Mouse (Mus musculus) liver, embryonic 12.5 days (tissue): ENCODE results near the gene Sgsm3. TPM values are rescaled to one million over a fixed set of nuclear protein-coding genes. Genes with fewer than 3 reads are reported as not detected.

ENCODE experiments used
- ATAC-seq: fragments of 200-750 bp; cut with Nextera tagmentation; 2 replicates; pipeline ENCODE4 v1.8.0; 2017; ENCODE audit warnings: moderate number of reproducible peaks, mild to moderate bottlenecking, moderate library complexity
- H3K27ac ChIP-seq: fragments of 300-500 bp; sonication (generic); 2 replicates; pipeline ENCODE4 v1.5.1; 2016; ENCODE audit warnings: mild to moderate bottlenecking
- H3K27me3 ChIP-seq: fragments of 300-500 bp; sonication (generic); replicated peaks from 2 replicates; pipeline ENCODE4 v1.6.1; 2016; ENCODE audit warnings: mild to moderate bottlenecking, moderate library complexity
- H3K36me3 ChIP-seq: fragments of 300-500 bp; sonication (generic); 2 replicates; pipeline ENCODE4 v1.6.1; 2016; ENCODE audit warnings: mild to moderate bottlenecking, moderate library complexity
- H3K4me1 ChIP-seq: fragments of 300-500 bp; sonication (generic); 2 replicates; pipeline ENCODE4 v1.6.1; 2016
- H3K4me2 ChIP-seq: fragments of 300-500 bp; sonication (generic); 2 replicates; pipeline ENCODE4 v1.6.1; 2016; ENCODE audit warnings: mild to moderate bottlenecking, moderate library complexity
- H3K4me3 ChIP-seq: fragments of 300-500 bp; sonication (generic); 2 replicates; pipeline ENCODE4 v1.5.1; 2016; ENCODE audit warnings: mild to moderate bottlenecking, moderate library complexity
- H3K9ac ChIP-seq: fragments of 300-500 bp; sonication (generic); 2 replicates; pipeline ENCODE4 v1.6.1; 2016; ENCODE audit warnings: mild to moderate bottlenecking, moderate library complexity
- H3K9me3 ChIP-seq: fragments of 300-500 bp; sonication (generic); replicated peaks from 2 replicates; pipeline ENCODE4 v1.6.1; 2016; ENCODE audit warnings: mild to moderate bottlenecking, moderate library complexity
- WGBS: fragments of 180-500 bp; shearing (Covaris S2); methylation state at CpG from one replicate; pipeline ENCODE4 v1.1.7; 2016; ENCODE audit not compliant: insufficient replicate concordance; 5-methylcytosine and 5-hydroxymethylcytosine counted together
- polyA plus RNA-seq: library from polyadenylated mRNA; unstranded; fragments of >200 nt; fragmentation: Nextera tagmentation; extraction: Ambion mirVana; gene quantifications from 2 replicates; pipeline ENCODE4 v1.2.1, GENCODE M21; 2016

Gene Sgsm3
- polyA plus RNA-seq, 1 experiment from 2014 or later = 18.1 TPM

DNA sequence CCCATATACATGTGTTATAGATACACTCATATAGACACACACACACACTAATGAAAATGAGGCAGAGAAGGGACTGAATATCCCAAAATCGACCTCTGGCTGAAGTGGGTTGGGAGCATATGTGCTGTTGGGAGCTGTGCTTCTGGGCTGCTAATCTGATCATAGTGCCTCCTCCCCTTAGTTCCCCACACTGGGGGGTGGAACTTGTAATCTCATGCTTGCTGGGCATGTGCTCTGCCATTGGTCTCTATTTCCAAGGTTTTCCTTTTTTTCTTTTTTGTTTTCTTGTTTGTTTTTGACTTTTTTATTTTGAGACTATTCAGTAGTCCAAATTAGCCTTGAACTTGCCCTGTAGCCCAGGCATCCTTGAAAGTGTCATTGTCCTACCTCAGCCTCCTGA is 10.8 kb downstream of the Sgsm3 start:
- Histone ChIP-seq H3K4me2 (no peak overlapping the region), H3K4me1 (peaks cover 17% of the 10 kb centered on the region), H3K9ac (no peak overlapping the region), H3K36me3 (no peaks in the 10 kb centered on the region), H3K4me3 (no peak overlapping the region), H3K27ac (no peak overlapping the region), H3K9me3 (no peaks in the 10 kb centered on the region), H3K27me3 (no peaks in the 10 kb centered on the region)
- WGBS = 15% methylated on average over 1 of the region's 1 CpGs
- peak; percentile 78 for ATAC-seq

GRCm38 (mm10) chr15:80989712-80990111 is 12.1 kb downstream of the Sgsm3 start:
- ATAC-seq = no peak
- no peaks in the 10 kb centered on the region for H3K36me3 ChIP-seq
- H3K9ac ChIP-seq = no peak overlapping the region
- H3K4me1 ChIP-seq = peaks cover 17% of the 10 kb centered on the region
- H3K4me2 ChIP-seq = no peak overlapping the region
- H3K4me3 ChIP-seq = no peak overlapping the region
- 50% methylated on average over 3 of the region's 3 CpGs for WGBS
- H3K27me3 ChIP-seq = no peaks in the 10 kb centered on the region
- H3K27ac ChIP-seq = no peak overlapping the region
- no peaks in the 10 kb centered on the region for H3K9me3 ChIP-seq

DNA sequence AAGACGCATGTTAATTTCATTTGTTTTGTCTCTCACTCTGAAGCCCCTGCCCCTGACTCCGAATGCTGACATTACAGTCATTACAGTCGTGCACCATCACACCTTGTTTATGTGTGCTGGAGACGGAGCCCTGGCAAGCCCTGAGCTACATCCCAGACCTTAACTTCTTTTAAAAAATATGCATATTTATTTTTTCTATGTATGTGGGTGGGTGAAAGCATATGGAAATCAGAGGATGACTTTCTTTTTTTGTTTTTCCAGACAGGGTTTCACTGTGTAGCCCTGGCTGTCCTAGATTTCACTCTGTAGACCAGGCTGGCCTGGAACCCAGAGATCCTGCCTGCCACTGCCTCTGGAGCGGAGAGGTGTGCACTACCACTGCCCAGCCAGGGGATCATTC is 17.4 kb downstream of the Sgsm3 start:
- ATAC-seq = no peak
- Histone ChIP-seq H3K27ac (no peak overlapping the region), H3K36me3 (no peaks in the 10 kb centered on the region), H3K9ac (no peak overlapping the region), H3K4me2 (no peak overlapping the region), H3K4me1 (peaks cover 33% of the 10 kb centered on the region), H3K27me3 (no peaks in the 10 kb centered on the region), H3K9me3 (no peaks in the 10 kb centered on the region), H3K4me3 (no peak overlapping the region)
- 78% methylated on average over 5 of the region's 5 CpGs for WGBS

DNA sequence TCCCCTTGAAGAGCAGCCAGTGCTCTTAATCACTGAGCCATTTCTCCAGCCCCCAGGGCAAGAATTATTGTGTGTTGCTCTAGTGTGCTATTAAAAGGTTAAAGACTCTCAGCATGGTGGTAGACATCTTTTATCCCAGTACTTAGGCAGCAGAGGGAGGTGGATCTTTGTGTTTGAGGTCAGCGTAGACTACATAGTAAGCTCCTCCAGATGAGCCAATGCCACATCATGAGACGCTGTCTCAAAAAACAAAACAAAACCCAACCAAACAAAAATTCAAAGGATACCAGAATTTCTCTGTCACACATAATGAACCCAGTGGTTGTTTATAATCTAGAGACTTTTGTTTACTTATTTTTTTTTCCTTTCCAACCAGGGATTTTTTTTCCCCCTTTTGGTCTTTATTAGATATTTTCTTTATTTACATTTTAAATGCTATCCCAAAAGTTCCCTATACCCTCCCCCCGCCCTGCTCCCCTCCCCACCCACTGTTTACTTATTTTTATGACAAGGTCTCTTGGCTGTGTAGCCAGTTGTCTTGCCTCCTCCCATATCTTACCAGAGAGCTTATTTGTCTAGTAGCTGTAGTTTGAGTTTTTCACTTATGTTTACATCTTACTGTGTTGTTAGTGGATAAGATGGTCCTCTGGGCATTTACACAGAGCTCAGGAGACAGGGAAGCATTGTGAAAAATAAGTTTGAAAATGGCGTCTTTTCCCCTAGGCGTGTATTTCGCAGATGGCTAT is 18.7 kb downstream of the Sgsm3 start:
- no peak overlapping the region for H3K27ac ChIP-seq
- WGBS = 71% methylated on average over 6 of the region's 6 CpGs
- H3K4me3 ChIP-seq = no peak overlapping the region

DNA sequence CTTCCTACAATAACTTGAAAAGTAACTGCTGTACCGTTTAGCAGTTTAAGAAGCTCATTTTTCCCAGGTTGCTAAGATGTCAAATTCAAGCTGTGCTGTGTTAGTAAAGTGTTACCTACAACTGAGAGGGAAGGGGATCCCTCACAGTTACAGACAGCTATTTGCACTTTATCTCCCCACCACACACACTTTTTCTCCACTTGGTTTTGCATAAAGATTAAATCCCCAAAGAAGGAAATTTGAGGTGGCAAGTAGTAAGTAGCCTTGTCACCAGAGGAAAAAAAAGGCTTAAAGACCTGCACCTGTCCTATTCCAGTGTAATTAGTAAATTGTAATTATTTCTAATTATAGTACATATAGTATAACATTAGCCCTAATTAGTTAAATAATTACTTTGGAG is 19.5 kb downstream of the Sgsm3 start:
- Histone ChIP-seq H3K9ac (no peak overlapping the region), H3K4me1 (peaks cover 41% of the 10 kb centered on the region), H3K36me3 (no peaks in the 10 kb centered on the region), H3K9me3 (no peaks in the 10 kb centered on the region), H3K27ac (no peak overlapping the region), H3K4me2 (0 out of 2 replicates have a peak overlapping the region, but pooled peaks have one; percentile 15), H3K4me3 (no peak overlapping the region), H3K27me3 (no peaks in the 10 kb centered on the region)
- ATAC-seq = peak; percentile 24; the same call in 1 of the 2 replicates
- WGBS = 50% methylated on average over 1 of the region's 1 CpGs

More for the DNA sequence above, 18.7 kb downstream of the Sgsm3 start:
- no peaks in the 10 kb centered on the region for H3K9me3 ChIP-seq
- no peak for ATAC-seq
- H3K36me3 ChIP-seq = no peaks in the 10 kb centered on the region
- 0 out of 2 replicates have a peak overlapping the region, but pooled peaks have one; percentile 15 for H3K4me2 ChIP-seq
- peaks cover 41% of the 10 kb centered on the region for H3K4me1 ChIP-seq
- no peak overlapping the region for H3K9ac ChIP-seq
- H3K27me3 ChIP-seq = no peaks in the 10 kb centered on the region

DNA sequence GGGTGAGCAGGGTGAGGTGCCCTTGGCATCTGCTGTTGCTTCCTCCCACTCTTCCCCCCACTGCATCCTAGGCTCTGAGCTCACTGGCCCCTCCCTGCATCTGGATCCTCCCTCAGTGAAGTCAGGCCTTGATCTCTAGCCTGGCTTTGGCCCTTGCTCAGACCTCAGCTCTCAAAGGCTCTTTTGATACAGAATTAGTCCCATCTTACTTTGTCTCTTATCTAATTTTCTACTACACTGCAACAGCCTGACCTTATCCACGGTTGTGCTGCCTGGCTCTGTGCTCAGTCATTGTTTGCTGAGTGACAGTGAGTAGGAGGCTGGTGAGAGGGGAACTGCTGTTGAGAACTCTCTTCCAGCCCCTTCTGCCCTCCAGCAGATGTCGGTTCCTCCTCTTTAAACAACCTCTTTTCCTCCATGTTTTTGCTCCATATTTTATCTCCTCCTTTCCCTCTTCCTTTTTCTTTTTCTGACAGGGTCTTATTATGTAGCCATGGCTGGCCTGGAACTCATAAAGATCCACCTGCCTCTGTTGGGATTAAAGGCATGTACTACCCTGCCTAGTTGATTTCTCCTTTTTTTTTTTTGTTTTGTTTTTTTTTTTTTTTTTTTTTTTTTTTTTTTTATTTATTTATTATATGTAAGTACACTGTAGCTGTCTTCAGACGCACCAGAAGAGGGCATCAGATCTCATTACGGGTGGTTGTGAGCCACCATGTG is 23.0 kb downstream of the Sgsm3 start:
- 31% methylated on average over 3 of the region's 4 CpGs for WGBS
- ATAC-seq = peak; percentile 69
- Histone ChIP-seq H3K4me2 (no peak overlapping the region), H3K4me3 (no peak overlapping the region), H3K27me3 (no peaks in the 10 kb centered on the region), H3K4me1 (peaks cover 51% of the 10 kb centered on the region), H3K27ac (peak overlapping the region; percentile 34; the same call in 1 of the 2 replicates), H3K9ac (no peak overlapping the region), H3K9me3 (no peaks in the 10 kb centered on the region), H3K36me3 (peaks cover 16% of the 10 kb centered on the region)

DNA sequence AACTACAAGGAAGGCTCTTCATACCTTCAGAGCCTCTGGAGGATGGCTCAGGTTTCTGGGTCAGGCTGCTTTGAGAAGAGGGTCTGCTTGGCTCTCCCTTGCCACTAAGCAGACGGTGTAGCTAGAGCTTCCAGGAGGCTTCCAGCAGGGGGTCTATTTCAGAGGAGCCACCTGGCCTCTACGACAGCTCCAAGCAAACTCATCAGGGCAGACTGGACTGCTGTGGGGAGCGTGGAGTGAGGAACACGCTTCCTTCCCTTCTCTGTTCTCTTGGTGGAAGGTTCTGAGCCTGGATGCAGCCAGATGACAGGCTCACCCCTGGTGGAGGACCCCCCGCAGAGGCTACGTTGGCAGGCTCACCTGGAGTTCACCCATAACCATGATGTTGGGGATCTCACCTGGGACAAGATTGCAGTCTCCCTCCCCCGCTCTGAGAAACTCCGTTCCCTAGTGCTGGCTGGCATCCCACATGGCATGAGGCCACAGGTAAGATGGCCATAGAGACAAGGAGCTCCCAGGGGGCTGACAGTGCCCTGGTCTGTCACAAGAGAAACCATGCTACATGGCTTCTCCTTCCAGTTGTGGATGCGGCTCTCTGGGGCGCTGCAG is 28.7 kb downstream of the Sgsm3 start:
- Histone ChIP-seq H3K4me3 (no peak overlapping the region), H3K9me3 (no peaks in the 10 kb centered on the region), H3K9ac (no peak overlapping the region), H3K27ac (no peak overlapping the region), H3K36me3 (peaks cover 60% of the 10 kb centered on the region), H3K4me1 (peaks cover 11% of the 10 kb centered on the region), H3K27me3 (no peaks in the 10 kb centered on the region), H3K4me2 (no peak overlapping the region)
- WGBS = 81% methylated on average over 10 of the region's 10 CpGs
- ATAC-seq = no peak

DNA sequence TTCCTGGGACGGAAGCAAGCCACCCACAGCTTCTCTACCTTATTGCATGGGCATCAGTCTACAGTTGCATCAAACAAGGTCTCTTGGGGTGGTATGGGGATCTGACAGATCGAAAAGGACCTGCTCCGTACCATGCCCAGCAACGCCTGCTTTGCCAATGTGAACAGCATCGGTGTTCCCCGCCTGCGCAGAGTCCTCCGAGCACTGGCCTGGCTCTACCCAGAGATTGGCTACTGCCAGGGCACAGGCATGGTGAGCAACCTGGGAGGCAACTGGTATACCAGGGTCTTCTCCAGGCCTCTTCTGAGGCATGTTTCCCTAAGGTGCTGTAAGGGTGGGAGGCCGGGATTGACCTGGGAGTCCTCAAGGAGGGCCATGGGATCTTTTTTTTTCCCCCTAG is 29.8 kb downstream of the Sgsm3 start:
- H3K9ac ChIP-seq = no peak overlapping the region
- no peaks in the 10 kb centered on the region for H3K27me3 ChIP-seq
- no peaks in the 10 kb centered on the region for H3K9me3 ChIP-seq
- no peak for ATAC-seq
- H3K4me1 ChIP-seq = peaks cover 11% of the 10 kb centered on the region
- no peak overlapping the region for H3K4me2 ChIP-seq
- no peak overlapping the region for H3K4me3 ChIP-seq
- 89% methylated on average over 9 of the region's 9 CpGs for WGBS
- H3K36me3 ChIP-seq = peaks cover 71% of the 10 kb centered on the region
- no peak overlapping the region for H3K27ac ChIP-seq

GRCm38 (mm10) chr15:81007905-81008304 is 30.3 kb downstream of the Sgsm3 start:
- H3K4me3 ChIP-seq = no peak overlapping the region
- H3K27me3 ChIP-seq = no peaks in the 10 kb centered on the region
- H3K27ac ChIP-seq = no peak overlapping the region
- peaks cover 73% of the 10 kb centered on the region for H3K36me3 ChIP-seq
- no peak overlapping the region for H3K4me2 ChIP-seq
- no peak for ATAC-seq
- H3K9me3 ChIP-seq = no peaks in the 10 kb centered on the region
- H3K4me1 ChIP-seq = peaks cover 8% of the 10 kb centered on the region
- 77% methylated on average over 8 of the region's 8 CpGs for WGBS
- no peak overlapping the region for H3K9ac ChIP-seq

DNA sequence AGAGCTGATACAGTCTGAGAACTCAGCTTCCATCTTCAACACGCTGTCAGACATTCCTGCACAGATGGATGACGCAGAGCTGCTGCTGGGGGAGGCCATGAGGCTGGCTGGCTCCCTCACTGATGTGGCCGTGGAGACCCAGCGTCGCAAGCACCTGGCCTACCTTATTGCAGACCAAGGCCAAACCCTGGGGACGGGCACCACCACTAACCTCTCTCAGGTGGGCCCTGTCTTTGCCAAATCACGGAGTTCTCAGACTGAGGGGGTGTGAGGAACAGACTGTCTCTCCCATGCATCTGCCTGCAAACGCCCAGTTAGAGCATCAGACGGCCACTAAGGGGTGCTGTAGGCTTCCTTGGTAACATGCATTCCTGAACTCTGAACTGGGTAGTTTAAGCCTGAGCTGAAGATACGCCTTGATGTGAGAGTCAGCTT is 31.1 kb downstream of the Sgsm3 start:
- Histone ChIP-seq H3K4me1 (0 out of 2 replicates have a peak, but pooled peaks cover under 1% of the 10 kb centered on the region), H3K36me3 (peaks cover 72% of the 10 kb centered on the region), H3K9me3 (no peaks in the 10 kb centered on the region), H3K9ac (no peak overlapping the region), H3K27me3 (no peaks in the 10 kb centered on the region), H3K27ac (no peak overlapping the region), H3K4me2 (no peak overlapping the region), H3K4me3 (no peak overlapping the region)
- no peak for ATAC-seq
- 63% methylated on average over 10 of the region's 10 CpGs for whole genome bisulfite sequencing

DNA sequence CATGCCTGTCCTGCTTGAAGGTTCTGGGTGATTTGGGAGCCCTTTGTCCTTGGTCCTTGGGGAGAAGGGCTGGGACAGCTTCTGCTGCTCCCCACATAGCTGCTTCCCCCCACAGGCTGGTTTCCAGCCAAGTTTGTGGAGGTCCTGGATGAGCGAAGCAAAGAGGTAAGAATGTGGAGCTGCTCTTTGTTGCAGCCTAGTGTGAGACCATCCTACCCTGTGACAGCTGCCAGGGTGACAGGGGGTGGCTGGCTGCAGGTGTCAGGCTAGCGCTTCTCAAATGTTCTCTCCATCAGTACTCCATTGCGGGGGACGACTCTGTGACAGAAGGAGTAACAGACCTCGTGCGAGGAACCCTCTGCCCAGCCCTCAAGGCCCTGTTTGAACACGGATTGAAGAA is 32.5 kb downstream of the Sgsm3 start:
- Histone ChIP-seq H3K27ac (no peak overlapping the region), H3K36me3 (peaks cover 81% of the 10 kb centered on the region), H3K4me3 (no peak overlapping the region), H3K4me2 (no peak overlapping the region), H3K9me3 (no peaks in the 10 kb centered on the region), H3K9ac (no peak overlapping the region), H3K27me3 (no peaks in the 10 kb centered on the region), H3K4me1 (no peaks in the 10 kb centered on the region)
- no peak for ATAC-seq
- WGBS = 86% methylated on average over 7 of the region's 7 CpGs

DNA sequence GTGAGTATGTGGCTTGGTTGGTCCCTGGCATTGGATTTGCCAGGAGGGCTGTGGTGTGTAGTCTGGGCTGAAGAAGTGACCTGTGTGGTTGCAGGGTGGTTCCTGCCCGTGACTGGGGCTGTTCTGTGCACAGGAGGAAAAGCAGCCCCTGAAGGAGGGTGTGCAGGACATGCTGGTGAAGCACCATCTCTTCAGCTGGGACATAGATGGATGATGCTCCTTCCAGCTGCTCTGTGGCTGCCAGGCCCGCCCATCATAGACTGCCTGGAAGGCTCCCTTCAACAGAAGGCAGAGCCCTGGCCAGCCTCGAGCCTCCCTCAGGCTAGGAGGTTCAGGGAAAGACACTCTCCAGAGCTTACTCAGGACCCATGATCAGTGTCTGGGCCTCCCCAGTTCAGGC is 34.0 kb downstream of the Sgsm3 start:
- 51% methylated on average over 3 of the region's 3 CpGs for WGBS
- Histone ChIP-seq H3K27me3 (no peaks in the 10 kb centered on the region), H3K4me3 (no peak overlapping the region), H3K27ac (no peak overlapping the region), H3K9me3 (no peaks in the 10 kb centered on the region), H3K4me2 (no peak overlapping the region), H3K4me1 (no peaks in the 10 kb centered on the region), H3K36me3 (peaks cover 90% of the 10 kb centered on the region), H3K9ac (no peak overlapping the region)
- no peak for ATAC-seq
